Mouse (Mus musculus): ENCODE data around the gene Etfb. TPM values are rescaled to one million over a fixed set of nuclear protein-coding genes. Genes with fewer than 3 reads are reported as not detected.

Etfb gene
- 10 to 100 TPM; 27.9 to 44.7 TPM for total RNA-seq (2023)

DNA sequence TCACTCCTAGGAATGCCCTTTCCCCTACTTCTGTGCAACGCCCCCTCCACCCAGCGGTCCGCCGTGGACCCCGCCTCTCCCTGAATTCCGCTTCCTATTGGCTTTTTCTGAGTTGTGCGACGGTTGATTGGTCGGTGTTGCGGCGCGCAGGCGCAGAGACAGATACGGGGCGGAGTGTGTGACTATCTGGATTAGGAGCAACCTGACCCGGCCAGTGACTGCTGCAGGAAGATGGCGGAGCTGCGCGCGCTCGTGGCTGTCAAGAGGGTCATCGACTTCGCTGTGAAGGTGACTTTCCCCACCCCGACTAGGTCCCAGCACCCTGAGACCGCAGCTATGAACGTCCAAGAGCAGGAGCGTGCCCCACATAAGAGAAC lies at the start of gene Etfb, which contains the start of gene Gm45233:
TSS of gene Etfb (plus strand) at position 167 of the 377 bp plus-strand sequence.
TSS of gene Gm45233 (plus strand) at position 212 of the 377 bp plus-strand sequence.

DNA sequence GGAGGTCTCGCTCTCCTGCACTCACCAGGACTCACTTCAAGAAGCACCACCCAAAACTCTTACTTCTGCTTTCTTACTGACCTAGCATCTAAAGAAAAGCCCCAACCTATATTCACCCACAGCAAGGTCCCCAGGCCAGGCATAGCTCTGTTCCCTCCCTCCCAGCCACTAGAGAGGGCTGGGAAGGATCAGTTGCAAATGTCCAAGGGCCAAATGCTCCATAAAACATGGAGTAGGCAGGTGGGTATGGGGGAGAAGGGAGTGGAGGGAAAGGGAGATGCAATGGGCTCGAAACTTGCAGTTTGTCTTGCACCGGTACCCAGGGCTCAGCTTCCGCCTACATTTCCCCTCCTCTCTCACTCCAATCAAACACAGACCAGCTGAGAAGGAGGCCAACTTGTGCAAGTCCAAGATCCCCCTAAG lies 35.7 kb upstream of the Etfb start, which contains the start of gene Siglecg:
TSS of gene Siglecg (plus strand) at position 74 of the 423 bp plus-strand sequence.

DNA sequence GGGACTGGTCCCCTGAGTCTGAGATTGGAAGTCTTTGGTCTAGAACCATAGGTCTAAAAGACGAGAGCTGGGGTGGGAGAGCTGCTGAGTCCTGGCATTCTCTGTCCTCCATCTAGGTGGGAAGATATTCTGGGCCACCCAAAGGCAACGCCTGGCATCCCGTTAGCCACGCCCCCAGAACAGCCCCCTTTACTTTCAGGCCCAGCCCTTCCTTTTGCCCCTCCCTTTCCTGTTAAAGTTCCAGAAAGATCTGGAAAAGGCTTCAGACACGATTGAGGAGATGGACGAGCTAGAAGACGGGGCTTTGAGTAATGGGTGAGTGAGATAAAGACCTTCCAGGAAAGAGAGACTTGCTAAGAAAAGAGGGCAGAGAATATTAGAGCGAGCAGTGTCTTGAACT lies 16.5 kb upstream of the Etfb start, which contains the start of gene Lim2:
TSS of gene Lim2 (plus strand) at position 265 of the 400 bp plus-strand sequence.

DNA sequence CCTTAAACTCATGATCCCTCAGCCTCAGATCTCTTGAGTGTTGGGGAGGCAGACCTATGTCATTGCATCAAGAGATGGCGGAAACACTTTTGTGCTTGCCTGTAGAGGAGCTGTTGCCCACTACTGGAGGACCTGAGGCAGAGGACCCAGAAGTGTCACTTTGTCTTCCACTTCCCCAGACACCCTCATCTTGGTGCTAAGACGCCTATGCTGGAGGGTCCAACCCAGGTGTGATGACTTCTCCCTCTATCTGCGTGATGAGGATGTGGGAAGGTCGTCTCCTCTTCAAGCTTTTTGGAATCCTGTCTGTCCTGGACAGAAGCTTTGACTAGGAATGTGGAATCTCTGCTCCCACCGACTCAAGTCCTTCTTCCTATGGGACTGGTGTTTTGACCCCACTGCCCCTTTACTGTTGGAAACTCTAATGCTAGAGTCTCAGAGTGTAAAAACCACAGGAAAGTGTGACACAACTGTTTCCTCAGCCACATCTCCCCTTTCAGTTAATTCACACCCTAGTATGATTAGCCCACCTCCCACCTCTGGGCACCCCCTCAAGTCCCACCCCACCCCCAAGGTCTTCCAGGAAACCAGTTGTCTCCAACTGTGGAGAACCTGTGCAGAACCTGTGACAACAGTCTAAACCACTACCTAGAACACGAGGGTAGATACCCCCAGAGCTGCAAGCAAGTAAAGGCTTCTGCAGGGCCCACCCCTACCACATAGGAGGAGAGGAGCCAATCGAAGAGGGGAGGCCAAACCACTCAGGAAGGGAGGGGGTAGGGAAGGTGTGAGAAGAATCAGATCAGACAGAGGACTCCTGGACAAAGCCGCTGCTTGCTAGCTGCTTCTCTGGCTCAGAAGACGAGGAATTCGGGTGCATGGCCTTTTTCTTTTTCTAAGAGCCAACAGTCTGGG lies 7.3 kb upstream of the Etfb start, which contains the start of gene Nkg7:
TSS of gene Nkg7 (plus strand) at position 733 of the 915 bp plus-strand sequence.

GRCm38 (mm10) chr7:43440482-43440881 lies 3.4 kb upstream of the Etfb start, which contains the start of gene Cldnd2:
Gene Cldnd2, plus strand, starts transcription at chr7:43440782.

GRCm38 (mm10) chr7:43462851-43463250 lies 19.0 kb downstream of the Etfb start, which contains the start of gene Vsig10l:
Gene Vsig10l, plus strand, starts transcription at chr7:43463151.

DNA sequence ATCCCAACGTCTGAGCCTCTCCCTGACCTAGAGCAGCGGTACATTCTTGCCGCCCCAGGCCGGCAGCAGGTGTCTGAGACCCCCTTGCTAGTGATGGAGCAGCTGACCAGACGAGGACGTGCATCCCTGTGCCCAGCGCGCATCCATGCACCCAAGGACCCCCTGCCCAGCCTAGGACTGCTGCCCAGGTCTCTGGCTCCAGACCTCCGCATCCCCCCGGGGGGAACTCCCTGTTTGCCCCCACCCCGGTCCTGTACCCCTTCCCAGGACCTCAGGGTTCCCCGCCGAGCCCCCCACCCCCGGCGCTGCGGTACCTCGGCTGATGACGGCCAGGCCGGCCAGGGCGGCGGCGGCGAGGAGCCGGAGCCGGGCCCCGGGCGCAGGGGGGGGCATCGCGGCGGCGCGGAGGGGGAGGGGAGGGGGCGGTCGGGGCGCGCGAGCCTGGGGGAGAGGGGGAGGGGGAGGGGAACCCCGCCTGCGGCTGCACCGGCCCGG lies 45.8 kb downstream of the Etfb start, which contains the start of gene Iglon5:
TSS of gene Iglon5 (minus strand) at position 445 of the 495 bp plus-strand sequence.

Other genes with a start within 250 kb of the Etfb start
- 10 to 100 TPM; 29.2 to 29.4 TPM for gene Zfp715, start 130.8 kb upstream of the Etfb start, total RNA-seq (2023)
- under 1 TPM in 1 of 2 experiments, not detected in 1; 0.26 TPM for gene Siglecf, start 92.7 kb upstream of the Etfb start, total RNA-seq (2023)
- 1 to 10 TPM; 1.7 to 1.8 TPM for gene Siglecg, start 35.9 kb upstream of the Etfb start, total RNA-seq (2023)
- gene Lim2, start 16.4 kb upstream of the Etfb start, total RNA-seq (2023): not detected
- gene Nkg7, start 7.0 kb upstream of the Etfb start, total RNA-seq (2023): 100 to 1,000 TPM; 158 to 182 TPM
- under 1 TPM in 1 of 2 experiments, not detected in 1; 0.90 TPM for gene Cldnd2, start 3.3 kb upstream of the Etfb start, total RNA-seq (2023)
- gene Gm45233, start within 50 bp of the Etfb start, total RNA-seq (2023): not detected
- 1 to 10 TPM in 1 of 2 experiments, under 1 TPM in 1; 0.36 to 1.1 TPM for gene Vsig10l, start 19.1 kb downstream of the Etfb start, total RNA-seq (2023)
- gene Iglon5, start 46.0 kb downstream of the Etfb start, total RNA-seq (2023): not detected
- gene 4931406B18Rik, start 61.9 kb downstream of the Etfb start, total RNA-seq (2023): not detected
- 1 to 10 TPM in 1 of 2 experiments, under 1 TPM in 1; 0.96 to 1.0 TPM for gene Cd33, start 100.3 kb downstream of the Etfb start, total RNA-seq (2023)
- 1 to 10 TPM; 8.2 TPM for gene Zfp658, start 118.2 kb downstream of the Etfb start, total RNA-seq (2023)
- gene Zfp719, start 135.5 kb downstream of the Etfb start, total RNA-seq (2023): 10 to 100 TPM in 1 of 2 experiments, 1 to 10 TPM in 1; 9.2 to 18.9 TPM
- gene Zfp819, start 163.1 kb downstream of the Etfb start, total RNA-seq (2023): not detected
- not detected for gene Ceacam18, start 190.6 kb downstream of the Etfb start, total RNA-seq (2023)
- gene Siglece, start 216.1 kb downstream of the Etfb start, total RNA-seq (2023): 1 to 10 TPM; 1.3 to 2.4 TPM
- 10 to 100 TPM in 1 of 2 experiments, 1 to 10 TPM in 1; 9.6 to 10.0 TPM for gene Ctu1, start 227.9 kb downstream of the Etfb start, total RNA-seq (2023)
- not detected for gene Klk14, start 246.3 kb downstream of the Etfb start, total RNA-seq (2023)